ENCODE assay signal across 8 mouse cellular contexts in genomic region chr12:108005488-108005800, GRCm38 (mm10). TPM values are rescaled to one million over a fixed set of nuclear protein-coding genes. Genes with fewer than 3 reads are reported as not detected.
DNase-seq lines count a peak whose midpoint lies in the region; ATAC-seq and TF ChIP-seq lines count a peak whose summit lies in the region.

No protein-coding gene starts in this region.

- no peak for DNase-seq in heart, postnatal 4 days
- no peak for DNase-seq in liver, embryonic 13.5 days
- DNase-seq in gastrocnemius, postnatal 14 days = no peak
- DNase-seq in adipocyte (ENCODE audit: low spot score) = no peak
- DNase-seq in left cerebral cortex, postnatal 25 days (ENCODE audit: low spot score in 2 of 2) = no peak

- no peak for ATAC-seq in heart, embryonic 14.5 days (ENCODE audit: insufficient number of reproducible peaks, insufficient read depth, low FRiP score, low read depth)
- ATAC-seq in forebrain, embryonic 15.5 days (replicated peaks) = no peak; the same call in 1 of the 2 replicates
- no peak for ATAC-seq in liver, embryonic 13.5 days (ENCODE audit: low read depth)

- intact Hi-C loops in gastrocnemius, postnatal 14 days (cut with DNase I; ENCODE audit: low total_unique reads) = no loop called here
- intact Hi-C loops in left cerebral cortex, postnatal 25 days (cut with DNase I) = loop anchor here (5.0 to 10.0 kb wide), 3 partner anchors 67 to 1701 kb away; no protein-coding TSS in a partner anchor

- H3K9me3 ChIP-seq in heart, embryonic 14.5 days (ENCODE audit: control insufficient read depth, low read length) = no peaks in the 10 kb centered on the region
- H3K9me3 ChIP-seq in E14TG2a.4 (ENCODE audit: low read length) = no peaks in the 10 kb centered on the region
- H3K9me3 ChIP-seq in forebrain, embryonic 15.5 days = no peaks in the 10 kb centered on the region
- no peaks in the 10 kb centered on the region for H3K9me3 ChIP-seq in liver, embryonic 13.5 days (replicated peaks)

- H3K4me1 ChIP-seq in heart, embryonic 14.5 days (ENCODE audit: control insufficient read depth in 2 of 2, insufficient read depth in 2 of 2, low read length in 2 of 2) = peaks cover 6 to 22% of the 10 kb centered on the region in 2 experiments; a peak in 3 of 4 replicates
- H3K4me1 ChIP-seq in E14TG2a.4 (replicated peaks; ENCODE audit: low read depth, low read length) = peaks cover 38% of the 10 kb centered on the region
- peaks cover 42% of the 10 kb centered on the region for H3K4me1 ChIP-seq in forebrain, embryonic 15.5 days
- peaks cover 15% of the 10 kb centered on the region; the same call in 1 of the 2 replicates for H3K4me1 ChIP-seq in liver, embryonic 13.5 days (replicated peaks)

- TF ChIP-seq CTCF in E14TG2a.4 (conservative IDR thresholded peaks at IDR 0.05; ENCODE audit: low read length) = no peak

- no peaks in the 10 kb centered on the region for H3K36me3 ChIP-seq in heart, embryonic 14.5 days (ENCODE audit: control insufficient read depth, insufficient read depth, low read length)
- no peaks in the 10 kb centered on the region for H3K36me3 ChIP-seq in E14TG2a.4 (ENCODE audit: insufficient read depth, low read length)
- no peaks in the 10 kb centered on the region for H3K36me3 ChIP-seq in forebrain, embryonic 15.5 days
- H3K36me3 ChIP-seq in liver, embryonic 13.5 days = no peaks in the 10 kb centered on the region

- H3K4me2 ChIP-seq in heart, embryonic 14.5 days (ENCODE audit: low read length) = peak overlapping the region; percentile 99
- H3K4me2 ChIP-seq in forebrain, embryonic 15.5 days (replicated peaks) = peak overlapping the region; percentile 87
- peak overlapping the region; percentile 68 for H3K4me2 ChIP-seq in liver, embryonic 13.5 days

- H3K4me3 ChIP-seq in heart, embryonic 14.5 days (ENCODE audit: control insufficient read depth in 1 of 2, insufficient read depth in 1 of 2, low read depth in 1 of 2, low read length in 2 of 2) = peak overlapping the region; percentile 33 to 85
- peak overlapping the region; percentile 81 for H3K4me3 ChIP-seq in E14TG2a.4 (replicated peaks; ENCODE audit: low read length)
- H3K4me3 ChIP-seq in forebrain, embryonic 15.5 days = peak overlapping the region; percentile 97
- 0 out of 2 replicates have a peak overlapping the region, but pooled peaks have one; percentile 16 for H3K4me3 ChIP-seq in liver, embryonic 13.5 days (replicated peaks)

- WGBS in heart, embryonic 14.5 days = 9% methylated on average over 14 of the region's 14 CpGs
- WGBS in forebrain, embryonic 15.5 days = 11% methylated on average over 14 of the region's 14 CpGs
- 3% methylated on average over 14 of the region's 14 CpGs for WGBS in liver, embryonic 13.5 days (ENCODE audit: insufficient replicate concordance)

- peaks cover 38% of the 10 kb centered on the region for H3K27me3 ChIP-seq in heart, embryonic 14.5 days (ENCODE audit: control insufficient read depth, insufficient read depth, low read length)
- peaks cover 87% of the 10 kb centered on the region for H3K27me3 ChIP-seq in E14TG2a.4 (ENCODE audit: insufficient read depth, low read length)
- H3K27me3 ChIP-seq in forebrain, embryonic 15.5 days = no peaks in the 10 kb centered on the region
- peaks cover 87% of the 10 kb centered on the region for H3K27me3 ChIP-seq in liver, embryonic 13.5 days

- H3K9ac ChIP-seq in heart, embryonic 14.5 days (ENCODE audit: low read length) = peak overlapping the region; percentile 54; the same call in 1 of the 2 replicates
- H3K9ac ChIP-seq in forebrain, embryonic 15.5 days (replicated peaks) = peak overlapping the region; percentile 46; the same call in 1 of the 2 replicates
- no peak overlapping the region for H3K9ac ChIP-seq in liver, embryonic 13.5 days

- H3K27ac ChIP-seq in heart, embryonic 14.5 days (replicated peaks in 1 of 2; ENCODE audit: control insufficient read depth in 1 of 2, insufficient read depth in 1 of 2, low read depth in 2 of 2, low read length in 2 of 2) = no peak overlapping the region
- H3K27ac ChIP-seq in forebrain, embryonic 15.5 days (replicated peaks) = peak overlapping the region; percentile 99
- no peak overlapping the region for H3K27ac ChIP-seq in liver, embryonic 13.5 days

RNA-seq across cellular contexts. Expression of gene Bcl11b, which starts 2.0 kb away (rescaled TPM):
- polyA plus RNA-seq in heart, embryonic 14.5 days (2014; fragmentation: Nextera tagmentation; extraction: Ambion mirVana) = 4.4 TPM in 2 replicates
- total RNA-seq in heart, postnatal 4 days (2021) = 1 to 10 TPM; 1.5 to 1.6 TPM
- 109 and 117 TPM in 2 replicates for polyA plus RNA-seq in forebrain, embryonic 15.5 days (2015; fragmentation: Nextera tagmentation; extraction: Ambion mirVana)
- 0.07 and 0.08 TPM in 2 replicates for polyA plus RNA-seq in liver, embryonic 13.5 days (2015; fragmentation: Nextera tagmentation; extraction: Ambion mirVana)
- under 1 TPM; 0.06 to 0.11 TPM for total RNA-seq in gastrocnemius, postnatal 14 days (2021)
- 10 to 100 TPM; 54.4 to 71.5 TPM for total RNA-seq in left cerebral cortex, postnatal 25 days (2021)

Comparison
In these comparisons a context has a peak if more than half of its experiments do, and no peak if none do; other contexts are left out.
1. H3K4me3 ChIP-seq: peak in every context shown above with its lines; median percentile 97 in forebrain, embryonic 15.5 days; 81 in E14TG2a.4; 59 in heart, embryonic 14.5 days; 16 in liver, embryonic 13.5 days.
2. RNA of gene Bcl11b, which starts 2.0 kb away (total RNA-seq): 54.4 to 71.5 TPM in left cerebral cortex, postnatal 25 days; 1.5 to 1.6 TPM in heart, postnatal 4 days and 0.06 to 0.11 TPM in gastrocnemius, postnatal 14 days; every median in the first group is over 10 times any median in the second.
3. Peak in every context shown above with its lines, with median percentiles within 50 percentile points of each other: H3K4me2 ChIP-seq.